Mouse (Mus musculus): ENCODE data around the gene Fam163b. TPM values are rescaled to one million over a fixed set of nuclear protein-coding genes. Genes with fewer than 3 reads are reported as not detected.

Fam163b gene
- total and polyA plus RNA-seq, 3 experiments, result 0.44 to 1.4 (median 0.77) TPM

GRCm38 (mm10) chr2:27144957-27145356 is 2.7 kb upstream of the Fam163b start:
- TF ChIP-seq POLR2A (IDR thresholded peaks at IDR 0.05; ENCODE audit: insufficient read depth, low read depth, low read length), result no peak
- no peak for TF ChIP-seq EP300 (IDR thresholded peaks at IDR 0.05; ENCODE audit: insufficient read depth, low read depth, low read length)
- TF ChIP-seq CTCF (IDR thresholded peaks at IDR 0.05), result no peak
- WGBS, result 32% methylated on average over 2 of the region's 2 CpGs
- Histone ChIP-seq H3K36me3 (ENCODE audit: control insufficient read depth, insufficient read depth, low read length) (no peaks in the 10 kb centered on the region), H3K79me2 (replicated peaks; ENCODE audit: control insufficient read depth, insufficient read depth, low read length) (no peaks in the 10 kb centered on the region), H3K4me1 (ENCODE audit: control insufficient read depth, insufficient read depth, low read length) (no peaks in the 10 kb centered on the region), H3K4me3 (no peak overlapping the region), H3K9ac (ENCODE audit: low read depth, low read length) (no peak overlapping the region), H3K27me3 (ENCODE audit: control insufficient read depth, insufficient read depth, low read length) (no peaks in the 10 kb centered on the region), H3K27ac (no peak overlapping the region)
- intact Hi-C loops (cut with DNase I), result no loop called here
- DNase-seq, result no peak

DNA sequence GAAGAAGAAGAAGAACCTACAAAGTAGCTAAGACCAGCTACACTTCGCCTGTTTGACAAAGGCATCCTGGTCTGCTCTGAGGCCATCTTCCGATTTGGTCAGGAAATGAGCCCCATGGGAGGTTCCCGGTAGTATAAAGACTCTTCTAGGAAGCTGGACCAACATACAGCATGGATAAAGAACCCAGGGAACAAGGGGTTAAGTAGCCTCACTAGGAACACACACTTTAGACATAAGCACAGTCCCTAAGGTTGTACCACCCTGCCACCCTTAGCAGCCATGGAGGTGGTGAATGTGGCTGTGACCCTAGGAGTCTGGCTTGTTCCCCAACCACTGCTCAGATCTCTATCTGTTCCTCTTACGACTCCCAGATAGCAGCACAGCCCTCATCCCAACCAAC is 3.9 kb downstream of the Fam163b start:
- no peak for TF ChIP-seq POLR2A (IDR thresholded peaks at IDR 0.05; ENCODE audit: insufficient read depth, low read depth, low read length)
- TF ChIP-seq CTCF (IDR thresholded peaks at IDR 0.05), result no peak
- TF ChIP-seq EP300 (IDR thresholded peaks at IDR 0.05; ENCODE audit: insufficient read depth, low read depth, low read length), result no peak
- no peaks in the 10 kb centered on the region for H3K36me3 ChIP-seq (ENCODE audit: control insufficient read depth, insufficient read depth, low read length)
- H3K79me2 ChIP-seq (replicated peaks; ENCODE audit: control insufficient read depth, insufficient read depth, low read length), result no peaks in the 10 kb centered on the region
- no peak overlapping the region for H3K27ac ChIP-seq
- intact Hi-C loops (cut with DNase I), result no loop called here
- WGBS, result 38% methylated on average over 4 of the region's 4 CpGs
- H3K4me1 ChIP-seq (ENCODE audit: control insufficient read depth, insufficient read depth, low read length), result no peaks in the 10 kb centered on the region
- no peak overlapping the region for H3K4me3 ChIP-seq
- H3K9ac ChIP-seq (ENCODE audit: low read depth, low read length), result no peak overlapping the region
- DNase-seq, result no peak
- no peaks in the 10 kb centered on the region for H3K27me3 ChIP-seq (ENCODE audit: control insufficient read depth, insufficient read depth, low read length)

GRCm38 (mm10) chr2:27136789-27137188 is 5.5 kb downstream of the Fam163b start:
- H3K79me2 ChIP-seq (replicated peaks; ENCODE audit: control insufficient read depth, insufficient read depth, low read length), result no peaks in the 10 kb centered on the region
- no peak overlapping the region for H3K4me3 ChIP-seq
- 65% methylated on average over 1 of the region's 1 CpGs for WGBS
- TF ChIP-seq CTCF (IDR thresholded peaks at IDR 0.05) (no peak), EP300 (IDR thresholded peaks at IDR 0.05; ENCODE audit: insufficient read depth, low read depth, low read length) (no peak), POLR2A (IDR thresholded peaks at IDR 0.05; ENCODE audit: insufficient read depth, low read depth, low read length) (no peak)
- no peak overlapping the region for H3K27ac ChIP-seq
- DNase-seq, result no peak
- intact Hi-C loops (cut with DNase I), result no loop called here
- no peaks in the 10 kb centered on the region for H3K36me3 ChIP-seq (ENCODE audit: control insufficient read depth, insufficient read depth, low read length)
- H3K27me3 ChIP-seq (ENCODE audit: control insufficient read depth, insufficient read depth, low read length), result no peaks in the 10 kb centered on the region
- no peaks in the 10 kb centered on the region for H3K4me1 ChIP-seq (ENCODE audit: control insufficient read depth, insufficient read depth, low read length)
- H3K9ac ChIP-seq (ENCODE audit: low read depth, low read length), result no peak overlapping the region

GRCm38 (mm10) chr2:27136336-27136735 is 6.0 kb downstream of the Fam163b start:
- no peak for TF ChIP-seq EP300 (IDR thresholded peaks at IDR 0.05; ENCODE audit: insufficient read depth, low read depth, low read length)
- TF ChIP-seq POLR2A (IDR thresholded peaks at IDR 0.05; ENCODE audit: insufficient read depth, low read depth, low read length), result no peak
- TF ChIP-seq CTCF (IDR thresholded peaks at IDR 0.05), result no peak
- H3K4me1 ChIP-seq (ENCODE audit: control insufficient read depth, insufficient read depth, low read length), result no peaks in the 10 kb centered on the region
- intact Hi-C loops (cut with DNase I), result no loop called here
- no peaks in the 10 kb centered on the region for H3K27me3 ChIP-seq (ENCODE audit: control insufficient read depth, insufficient read depth, low read length)
- no peak overlapping the region for H3K27ac ChIP-seq
- WGBS, result 56% methylated on average over 3 of the region's 3 CpGs
- no peak overlapping the region for H3K4me3 ChIP-seq
- DNase-seq, result no peak
- no peaks in the 10 kb centered on the region for H3K36me3 ChIP-seq (ENCODE audit: control insufficient read depth, insufficient read depth, low read length)
- no peak overlapping the region for H3K9ac ChIP-seq (ENCODE audit: low read depth, low read length)
- H3K79me2 ChIP-seq (replicated peaks; ENCODE audit: control insufficient read depth, insufficient read depth, low read length), result no peaks in the 10 kb centered on the region

DNA sequence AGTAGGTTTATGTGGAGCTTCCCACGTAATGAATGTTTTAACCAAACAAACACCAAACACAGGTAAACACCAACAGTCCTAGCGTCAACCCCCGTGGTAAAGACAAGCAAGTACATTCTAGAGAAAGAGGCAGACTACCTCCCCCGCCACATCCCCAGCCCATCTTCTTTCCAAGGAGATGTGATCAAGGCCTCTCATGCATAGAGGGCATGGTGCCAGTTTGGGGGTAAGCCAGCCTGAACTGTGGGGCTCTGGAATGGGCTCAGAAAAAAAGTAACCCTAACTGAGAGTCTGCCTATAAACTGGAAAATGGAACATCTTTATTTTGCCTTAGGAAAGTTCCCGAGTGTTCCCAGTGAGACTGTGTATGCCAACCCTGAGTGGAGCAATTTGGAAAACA is 6.4 kb downstream of the Fam163b start:
- Histone ChIP-seq H3K9ac (ENCODE audit: low read depth, low read length) (no peak overlapping the region), H3K4me1 (ENCODE audit: control insufficient read depth, insufficient read depth, low read length) (no peaks in the 10 kb centered on the region), H3K27ac (no peak overlapping the region), H3K27me3 (ENCODE audit: control insufficient read depth, insufficient read depth, low read length) (no peaks in the 10 kb centered on the region), H3K4me3 (no peak overlapping the region), H3K36me3 (ENCODE audit: control insufficient read depth, insufficient read depth, low read length) (no peaks in the 10 kb centered on the region), H3K79me2 (replicated peaks; ENCODE audit: control insufficient read depth, insufficient read depth, low read length) (no peaks in the 10 kb centered on the region)
- WGBS, result 85% methylated on average over 5 of the region's 5 CpGs
- TF ChIP-seq POLR2A (IDR thresholded peaks at IDR 0.05; ENCODE audit: insufficient read depth, low read depth, low read length) (no peak), CTCF (IDR thresholded peaks at IDR 0.05) (no peak), EP300 (IDR thresholded peaks at IDR 0.05; ENCODE audit: insufficient read depth, low read depth, low read length) (no peak)
- no peak for DNase-seq
- intact Hi-C loops (cut with DNase I), result no loop called here

DNA sequence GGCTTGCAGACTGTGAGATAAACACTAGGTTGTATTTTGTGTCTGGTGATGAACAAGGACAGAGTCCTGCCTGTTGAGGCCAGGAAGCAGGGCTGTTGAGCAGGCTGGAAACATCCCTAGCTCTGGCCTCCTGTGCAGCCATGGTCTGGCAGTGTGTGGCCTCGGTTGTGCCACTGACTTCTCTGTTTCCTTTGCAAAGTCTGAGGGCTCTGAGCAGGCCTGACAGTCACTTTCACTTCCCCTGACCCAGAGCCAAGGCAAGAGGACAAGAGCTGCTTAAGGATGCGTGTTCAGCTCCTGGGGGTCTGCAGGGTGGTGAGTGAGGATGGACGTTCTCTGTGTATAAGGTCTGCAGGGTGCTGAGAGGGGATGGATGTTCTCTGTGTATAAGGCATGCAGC is 13.3 kb downstream of the Fam163b start:
- Histone ChIP-seq H3K4me1 (ENCODE audit: control insufficient read depth, insufficient read depth, low read length) (peaks cover 1% of the 10 kb centered on the region; the same call in 1 of the 2 replicates), H3K4me3 (no peak overlapping the region), H3K27me3 (ENCODE audit: control insufficient read depth, insufficient read depth, low read length) (no peaks in the 10 kb centered on the region), H3K36me3 (ENCODE audit: control insufficient read depth, insufficient read depth, low read length) (no peaks in the 10 kb centered on the region), H3K9ac (ENCODE audit: low read depth, low read length) (no peak overlapping the region), H3K27ac (no peak overlapping the region), H3K79me2 (replicated peaks; ENCODE audit: control insufficient read depth, insufficient read depth, low read length) (no peaks in the 10 kb centered on the region)
- intact Hi-C loops (cut with DNase I), result no loop called here
- TF ChIP-seq POLR2A (IDR thresholded peaks at IDR 0.05; ENCODE audit: insufficient read depth, low read depth, low read length), result no peak
- no peak for DNase-seq
- WGBS, result 68% methylated on average over 3 of the region's 3 CpGs

Measured in heart, adult 2 months (tissue).